Mouse (Mus musculus): Measurements from ENCODE around the gene Aup1.

GRCm38 (mm10) chr6:83040601-83041000 is 13.7 kb upstream of the Aup1 start:
- TF ChIP-seq CTCF (IDR thresholded peaks at IDR 0.05; ENCODE audit: low read depth, low read length) (no peak), EP300 (IDR thresholded peaks at IDR 0.05; ENCODE audit: insufficient read depth, low read depth, low read length) (no peak)
